Mouse (Mus musculus) kidney, adult 18-20 months (tissue): ENCODE measurements around the gene Mcm2.

Experiments
- DNase-seq: peaks from one replicate; pipeline ENCODE4 v3.0.0; 2021

Gene Mcm2

DNA sequence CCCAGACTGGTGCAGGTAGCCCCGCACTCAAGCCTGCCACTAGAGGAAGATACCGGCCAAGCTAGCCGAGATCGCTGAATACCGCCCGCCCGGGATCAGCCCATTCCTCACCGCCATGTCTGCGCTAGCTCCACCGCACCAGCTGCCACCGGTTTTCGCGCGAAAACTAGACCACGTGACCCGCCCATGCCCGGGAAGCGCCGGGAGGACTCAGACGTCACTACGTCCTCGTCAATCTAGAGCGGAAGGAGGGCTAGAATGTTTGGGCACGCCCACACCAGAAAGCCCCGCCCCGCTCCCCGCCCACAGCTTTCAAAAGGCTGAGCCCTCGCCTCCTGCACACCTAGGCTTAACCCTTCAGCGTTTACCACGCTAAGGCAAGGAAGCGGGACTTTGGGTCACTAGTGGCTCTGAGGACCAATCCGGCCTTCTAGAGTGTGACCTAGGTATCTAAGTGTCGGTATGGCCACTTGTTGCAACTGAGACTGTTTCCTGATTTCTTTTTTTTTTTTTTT is at the start of gene Mcm2:
Gene Mcm2 (minus strand): TSS at position 247 of the 515 bp plus-strand sequence.
- DNase-seq, result peak; percentile 96

DNA sequence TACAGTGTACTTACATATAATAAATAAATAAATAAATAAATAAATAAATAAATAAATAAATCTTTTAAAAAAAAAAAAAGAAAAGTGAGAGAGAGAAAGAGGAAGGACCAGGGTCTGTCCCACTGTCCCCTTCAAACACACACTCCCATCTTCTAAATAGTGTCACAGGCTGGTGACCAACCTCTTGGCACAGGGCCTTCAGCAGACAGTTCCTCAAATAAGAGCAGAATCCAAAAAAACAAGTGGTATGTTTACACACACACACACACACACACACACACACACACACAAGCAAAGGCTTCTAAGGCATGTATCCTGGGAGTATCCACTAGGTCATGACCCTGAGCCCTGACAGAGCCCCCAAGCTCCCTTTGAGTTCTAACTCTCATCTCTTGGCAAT is 49.2 kb upstream of the Mcm2 start:
- no peak for DNase-seq

DNA sequence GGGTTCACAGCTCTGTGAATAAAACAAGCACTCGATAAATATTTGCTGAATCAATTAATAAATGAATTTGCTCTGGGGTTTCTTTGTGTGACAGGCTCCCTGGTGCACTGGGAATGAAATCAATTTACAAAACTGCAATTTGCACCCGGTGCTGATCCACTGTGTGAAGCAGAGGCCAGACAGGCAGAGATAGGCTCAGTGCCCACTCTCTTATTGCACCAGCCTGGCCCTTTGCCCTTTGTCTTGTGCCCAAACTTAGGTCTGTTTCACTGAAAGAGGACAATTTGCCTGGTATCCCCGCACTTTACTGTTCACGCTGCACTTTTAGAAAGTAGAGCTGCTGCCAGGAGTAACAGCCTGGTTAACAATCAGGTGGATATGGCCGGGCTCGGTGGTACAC is 47.9 kb upstream of the Mcm2 start:
- no peak for DNase-seq

DNA sequence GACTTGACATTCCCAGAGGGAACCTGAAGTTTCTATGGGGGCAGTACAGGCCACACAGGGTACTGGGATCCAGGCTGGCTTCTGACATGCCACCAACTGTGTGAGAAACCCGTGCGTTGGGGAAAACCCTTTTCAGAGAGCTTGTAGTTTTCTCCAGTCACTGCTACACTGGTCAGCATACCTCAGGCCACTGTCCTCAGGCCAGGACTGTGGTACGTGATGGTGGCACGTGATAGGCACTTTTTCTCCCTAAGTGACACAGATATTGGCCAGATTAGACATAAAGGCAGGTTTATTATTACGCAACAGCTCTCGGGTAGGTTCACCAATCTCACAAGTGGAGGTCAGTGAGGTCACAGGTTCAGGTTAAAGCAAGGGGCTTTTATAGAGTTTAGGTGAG is 45.1 kb upstream of the Mcm2 start:
- DNase-seq, result no peak

DNA sequence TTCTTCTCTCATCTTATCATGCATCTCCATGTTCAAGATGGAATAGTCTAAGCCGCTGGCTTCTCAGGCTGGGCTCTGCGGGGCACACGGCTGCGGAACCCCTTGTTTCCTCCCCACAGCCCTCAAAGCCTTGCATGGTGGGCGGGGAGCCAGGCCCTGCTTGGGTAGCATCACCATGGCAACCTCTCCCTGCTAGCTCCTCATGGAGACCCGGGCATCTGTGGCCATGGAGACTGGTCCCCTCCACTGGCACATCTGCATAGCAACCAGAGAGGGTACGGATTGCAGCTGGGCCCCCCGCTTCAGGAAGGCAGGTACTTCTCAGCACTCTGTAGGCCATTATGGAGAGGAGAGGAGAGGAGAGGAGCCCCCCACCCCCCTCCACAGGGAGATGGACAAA is 44.0 kb upstream of the Mcm2 start:
- no peak for DNase-seq

DNA sequence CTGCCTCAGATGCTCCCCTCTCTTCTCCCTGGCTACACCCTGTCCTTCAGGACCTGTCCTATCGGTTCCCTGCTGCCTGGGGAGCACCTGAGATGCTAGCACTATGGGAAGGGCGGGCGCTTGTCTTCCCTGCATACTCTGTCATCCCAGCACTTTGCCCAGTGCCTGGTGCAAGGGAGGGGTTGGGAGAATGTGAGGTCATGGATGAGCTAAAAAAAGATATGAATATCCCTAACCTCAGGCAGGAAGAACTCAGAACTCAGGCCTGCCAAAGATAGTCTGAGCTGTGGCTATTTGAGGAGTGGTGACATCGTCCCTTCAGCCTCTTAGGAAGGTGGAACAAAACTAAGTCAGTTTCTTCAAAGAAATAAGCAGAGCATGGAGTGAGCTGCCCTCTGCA is 43.0 kb upstream of the Mcm2 start:
- DNase-seq, result no peak

DNA sequence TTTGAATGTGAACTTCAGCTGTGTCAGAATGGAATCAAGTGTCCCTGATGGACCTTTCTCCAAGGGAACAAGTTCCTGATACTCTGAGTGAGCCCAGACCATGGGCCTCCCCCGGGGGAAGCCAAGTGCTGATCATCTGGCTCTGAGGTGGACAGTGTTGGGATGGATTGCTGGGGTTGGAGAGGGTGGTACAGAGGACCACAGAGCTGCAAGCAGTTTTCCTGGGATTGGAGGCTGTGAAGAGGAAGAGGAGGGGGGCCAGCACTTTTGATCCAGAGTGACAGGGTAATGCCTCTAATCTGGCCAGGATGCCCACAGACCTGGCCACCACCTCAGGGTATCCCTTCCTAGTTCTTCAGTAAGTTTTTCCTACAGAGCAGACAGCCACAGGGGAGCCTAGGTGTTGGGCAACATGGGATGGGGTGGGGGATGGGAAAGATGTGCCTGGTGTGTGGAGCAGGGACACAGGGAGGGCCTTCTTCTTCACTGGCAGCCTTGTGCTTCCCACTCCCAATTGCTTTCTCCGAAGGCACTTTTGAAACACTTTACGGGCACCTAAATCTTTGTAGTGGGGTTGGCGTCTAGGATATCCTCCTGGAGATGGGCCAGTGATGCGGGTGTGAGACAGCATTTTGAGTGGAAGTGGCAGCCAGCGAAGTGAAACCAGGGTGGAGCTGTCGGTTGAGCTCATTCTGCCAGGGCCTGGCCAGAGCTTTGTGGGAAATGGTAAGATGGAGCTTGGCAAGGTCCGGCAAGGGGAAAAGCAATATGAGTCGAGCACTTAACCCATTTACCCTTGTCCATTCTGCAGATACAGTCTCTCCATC is 41.7 kb upstream of the Mcm2 start:
- no peak for DNase-seq

DNA sequence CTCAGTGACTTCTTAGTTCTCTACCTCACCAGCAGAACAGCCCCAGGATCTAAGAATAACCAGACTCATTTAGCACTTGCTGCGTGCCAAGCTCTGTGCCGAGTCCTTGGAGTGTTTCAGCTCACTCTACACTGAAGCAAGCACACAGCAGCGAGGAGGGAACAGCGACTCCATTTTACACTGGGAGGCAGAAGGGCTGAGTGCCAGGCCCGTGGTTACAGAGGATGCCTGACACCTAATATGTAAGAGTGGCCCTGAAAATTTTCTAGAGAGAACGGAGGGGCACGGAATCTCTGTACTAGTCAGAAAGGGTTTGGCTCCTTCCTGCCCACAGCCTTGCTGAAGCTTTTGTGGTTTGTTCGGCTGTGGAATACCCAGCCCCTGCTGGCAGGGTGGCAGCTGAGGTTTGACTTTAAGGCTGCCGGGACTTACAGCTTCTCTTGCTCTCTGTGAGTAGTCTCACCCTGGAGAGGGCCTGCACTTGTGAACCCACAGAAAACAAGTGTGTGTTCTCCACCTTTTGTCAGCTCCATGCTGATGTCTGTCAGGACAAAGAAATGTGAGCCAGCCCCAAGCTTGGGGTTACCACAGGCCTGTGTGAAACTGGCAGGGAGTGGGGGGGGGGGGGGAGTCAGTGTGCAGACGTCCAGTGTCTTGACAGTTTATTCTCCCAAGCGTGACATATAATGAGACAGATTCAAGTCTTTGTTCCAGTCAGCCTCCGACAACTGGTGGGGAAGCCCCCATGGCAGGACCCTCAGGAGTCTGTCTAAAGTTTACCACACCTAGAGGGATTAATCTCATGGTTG is 40.9 kb upstream of the Mcm2 start:
- no peak for DNase-seq

DNA sequence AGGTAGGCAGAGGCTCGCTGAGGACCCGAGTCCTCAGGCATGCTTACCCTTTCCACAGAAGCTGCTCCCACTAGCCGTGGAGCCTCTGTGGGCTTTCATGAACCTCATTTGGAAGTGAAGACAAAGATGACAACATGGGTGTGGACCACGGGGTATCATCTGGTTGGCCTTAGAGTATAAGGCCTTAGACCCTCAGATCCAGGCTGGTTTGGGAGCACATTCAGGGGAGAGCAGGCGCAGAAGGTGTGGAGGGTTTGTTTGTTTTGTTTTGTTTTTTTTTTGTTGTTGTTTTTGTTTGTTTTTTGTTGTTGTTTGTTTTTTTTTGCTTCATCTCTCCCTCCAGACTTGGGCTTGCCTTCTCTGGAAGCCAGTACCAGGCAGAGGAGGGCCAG is 40.1 kb upstream of the Mcm2 start:
- DNase-seq, result no peak

DNA sequence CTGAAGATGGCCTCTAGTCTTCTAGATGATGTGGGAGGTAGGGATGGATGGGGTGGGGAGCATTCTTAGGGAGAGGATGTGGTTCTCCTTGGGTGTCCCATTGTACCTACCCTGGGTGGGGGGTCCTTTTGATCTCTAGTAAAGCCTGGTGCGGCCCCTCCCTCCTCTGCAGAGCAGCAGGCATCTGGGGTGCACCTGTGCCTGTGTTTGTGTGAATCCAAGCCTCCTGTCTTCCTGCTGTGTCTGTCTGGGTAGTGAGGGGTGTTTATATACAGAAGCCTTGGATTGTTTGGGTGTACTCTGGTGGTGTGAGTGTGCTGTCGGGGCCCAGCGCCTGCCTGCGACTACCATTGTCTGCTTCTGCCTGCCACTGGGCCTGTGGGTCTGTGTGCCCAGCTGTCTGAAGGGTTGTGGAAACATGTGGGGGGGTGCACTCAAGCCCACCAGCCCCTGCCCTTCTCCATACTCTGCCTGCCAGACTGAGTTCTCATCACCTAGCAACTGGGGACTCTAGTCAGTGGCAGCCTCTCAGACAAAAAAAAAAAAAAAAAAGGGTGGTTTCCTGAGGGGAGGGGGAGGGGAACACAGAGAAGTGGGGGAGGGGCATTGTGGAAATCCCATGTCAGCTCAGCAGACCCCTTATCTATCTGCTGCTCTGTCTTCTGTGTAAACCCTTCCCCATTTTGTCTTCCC is 39.5 kb upstream of the Mcm2 start:
- DNase-seq, result no peak

DNA sequence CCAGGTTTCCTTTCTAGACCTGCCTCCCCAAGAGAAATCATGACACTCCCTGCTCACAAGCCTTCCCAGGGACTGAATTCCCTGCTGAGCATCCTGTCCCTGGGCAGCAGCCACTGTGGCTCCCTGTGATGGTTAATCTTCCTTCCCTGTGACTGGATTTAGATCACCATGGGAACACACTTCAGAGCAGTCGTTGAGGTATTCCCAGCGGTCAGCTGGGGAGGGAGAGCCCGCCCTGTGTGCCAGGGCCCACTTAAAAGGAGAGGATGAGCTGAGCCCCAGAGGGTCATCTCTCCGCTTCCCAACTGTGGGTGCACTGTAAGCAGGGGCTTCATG is 38.6 kb upstream of the Mcm2 start:
- DNase-seq, result no peak

DNA sequence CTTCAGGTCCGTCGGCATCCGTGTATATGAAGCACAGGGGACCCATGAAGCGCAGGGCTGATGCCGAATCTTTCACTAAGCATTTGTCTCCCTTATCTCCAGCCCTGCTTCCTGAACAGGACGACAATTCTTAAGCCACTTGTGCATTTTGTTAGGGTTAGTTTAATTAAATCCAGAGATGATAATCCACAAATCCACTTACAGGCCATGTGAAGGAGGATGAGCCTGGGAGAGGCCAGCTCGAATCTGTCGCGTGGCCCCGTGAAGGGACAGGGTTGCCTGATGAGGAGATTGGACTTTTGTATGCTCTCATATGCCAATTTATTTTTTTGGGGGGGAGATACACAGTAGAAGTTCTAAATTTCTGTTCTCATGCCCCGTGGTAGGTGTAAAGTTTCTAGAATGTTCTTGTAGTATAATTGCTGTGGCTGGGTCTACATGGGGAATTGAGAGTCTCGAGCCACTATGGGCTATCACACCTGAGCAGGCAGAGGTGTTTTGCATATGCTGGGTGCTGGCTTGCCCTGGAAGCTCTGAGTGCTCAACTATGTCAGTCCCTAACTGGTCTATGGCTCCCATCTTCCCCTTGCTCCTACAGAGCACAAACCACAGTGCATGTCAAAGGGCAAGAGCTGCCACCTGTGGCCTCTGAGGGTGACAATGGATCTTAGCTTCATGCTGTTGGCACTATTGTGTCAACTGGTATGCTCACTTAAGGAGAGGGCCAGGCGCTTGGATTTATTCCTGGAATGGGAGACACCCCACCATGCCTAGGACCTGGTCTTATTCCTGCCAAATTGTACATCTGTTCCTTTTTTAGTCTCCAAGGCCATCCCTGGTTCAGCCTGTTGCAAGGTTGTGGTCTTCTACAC is 38.0 kb upstream of the Mcm2 start:
- DNase-seq, result no peak

DNA sequence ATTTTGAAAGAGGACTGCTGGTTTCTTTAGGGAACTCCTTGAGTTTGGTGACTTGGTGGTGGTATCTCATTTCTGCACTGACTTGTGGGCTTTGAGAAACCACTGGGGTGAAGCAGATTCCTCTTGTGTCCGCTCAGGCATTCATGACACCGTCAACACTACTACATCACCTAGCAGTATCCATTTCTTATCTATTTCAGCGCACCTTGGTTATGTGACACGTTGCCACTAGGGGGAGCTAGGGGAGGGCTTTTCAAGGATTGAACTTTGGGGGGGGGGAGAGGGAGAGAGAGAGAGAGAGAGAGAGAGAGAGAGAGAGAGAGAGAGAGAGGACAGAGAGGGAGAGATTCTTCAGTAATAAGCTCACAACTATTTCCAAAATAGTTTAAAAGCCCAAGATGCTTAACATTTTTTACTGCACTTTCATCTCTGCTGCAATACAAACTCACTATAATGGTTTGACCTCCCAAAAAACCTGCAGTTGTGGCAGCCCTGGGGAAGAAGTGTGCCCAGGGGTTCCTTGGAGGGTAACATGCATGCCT is 37.2 kb upstream of the Mcm2 start:
- peak; percentile 37 for DNase-seq

DNA sequence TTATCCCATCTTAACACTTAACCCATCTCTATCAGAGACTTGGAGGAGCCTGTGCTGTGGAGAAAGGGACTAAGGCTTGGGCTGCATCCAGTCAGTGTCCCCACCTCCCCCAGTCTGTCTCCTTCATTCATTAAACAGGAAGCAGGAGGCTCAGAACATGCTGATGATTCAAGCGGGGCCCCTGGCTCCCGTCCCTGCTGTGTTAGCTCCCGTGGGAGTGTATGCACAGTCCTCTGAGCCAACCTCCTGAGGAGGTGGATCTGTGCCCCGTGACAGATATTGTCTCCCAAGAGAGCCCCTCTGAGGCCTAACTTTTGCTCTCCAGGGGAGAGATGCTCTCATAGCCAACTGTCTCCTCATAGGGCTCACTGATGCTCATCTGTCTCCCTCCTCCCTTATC is 36.2 kb upstream of the Mcm2 start:
- no peak for DNase-seq

DNA sequence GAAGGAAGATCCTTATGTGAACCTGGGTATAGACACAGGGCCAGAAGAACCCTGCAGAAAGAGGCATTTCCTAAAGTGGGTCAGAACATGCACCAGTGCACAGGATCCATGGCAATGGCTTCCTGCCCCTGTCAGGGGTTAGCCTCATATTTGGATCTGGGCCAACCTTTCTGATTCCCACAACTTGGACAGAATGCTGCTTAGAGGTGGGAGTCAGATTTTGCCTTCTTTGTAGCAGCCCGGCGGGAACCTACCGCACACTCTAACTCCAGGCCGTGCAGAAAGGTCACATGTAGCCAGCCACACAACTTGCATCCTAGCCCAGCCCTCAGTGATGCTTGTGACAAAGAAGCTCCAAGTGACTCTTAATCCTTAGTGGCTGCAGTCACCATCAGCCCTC is 35.6 kb upstream of the Mcm2 start:
- DNase-seq, result no peak

DNA sequence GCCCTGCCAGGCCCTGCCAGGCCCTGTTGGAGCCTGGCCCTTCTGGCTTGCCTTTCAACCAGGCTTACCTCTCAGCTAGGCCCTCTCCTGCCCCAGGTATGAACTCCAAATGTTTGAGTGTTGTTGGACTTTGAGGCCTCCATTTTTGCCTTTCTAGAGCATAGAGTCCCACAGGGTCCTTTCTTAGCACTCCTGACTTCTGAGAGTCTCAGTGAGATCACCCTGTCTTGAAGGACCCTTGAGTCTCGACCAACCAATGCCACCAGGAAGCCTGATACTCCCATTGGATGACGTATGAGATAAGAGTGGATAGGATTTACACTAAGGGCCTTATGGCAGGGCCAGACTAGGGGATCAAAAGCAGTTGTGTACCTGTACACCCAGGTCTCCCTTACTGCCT is 32.9 kb upstream of the Mcm2 start:
- DNase-seq, result no peak

DNA sequence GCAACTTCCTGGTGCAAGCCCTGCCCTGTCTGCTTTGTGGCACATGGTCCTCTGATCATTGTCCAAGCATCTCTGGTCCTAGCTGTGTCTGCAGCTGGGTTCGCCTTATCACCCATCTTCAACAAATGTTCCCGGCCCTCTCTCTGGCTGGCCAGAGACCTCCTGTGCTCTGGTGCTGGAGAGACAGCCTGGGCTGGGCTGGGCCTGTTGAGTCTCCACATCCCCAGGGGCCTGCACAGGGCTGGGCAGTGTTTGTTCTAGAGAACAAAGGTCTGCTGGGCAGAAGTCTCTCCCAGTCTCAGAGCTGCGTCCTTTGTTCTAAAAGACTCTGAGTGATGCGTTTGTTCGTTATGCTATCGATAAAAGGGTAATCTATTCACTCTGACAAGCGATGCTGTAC is 31.5 kb upstream of the Mcm2 start:
- no peak for DNase-seq

DNA sequence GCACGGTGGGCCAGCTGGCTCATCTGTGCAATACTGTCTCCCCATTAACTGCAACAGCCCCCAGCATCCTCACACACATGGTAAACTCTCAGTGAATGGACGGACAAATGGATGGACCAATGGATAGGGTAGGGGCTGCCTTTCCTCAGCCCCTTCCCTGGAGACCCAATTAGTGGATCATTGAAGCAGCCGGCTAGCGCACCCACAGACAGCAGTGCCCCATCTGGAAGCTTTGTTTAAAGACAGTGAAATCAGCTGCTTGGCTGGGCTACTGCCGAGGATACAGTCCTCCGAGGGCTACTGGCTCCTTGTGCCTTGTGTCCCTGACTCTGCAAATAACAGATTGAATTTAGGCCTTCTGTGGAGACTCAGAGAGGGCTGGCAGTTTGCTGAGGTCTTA is 30.9 kb upstream of the Mcm2 start:
- no peak for DNase-seq

DNA sequence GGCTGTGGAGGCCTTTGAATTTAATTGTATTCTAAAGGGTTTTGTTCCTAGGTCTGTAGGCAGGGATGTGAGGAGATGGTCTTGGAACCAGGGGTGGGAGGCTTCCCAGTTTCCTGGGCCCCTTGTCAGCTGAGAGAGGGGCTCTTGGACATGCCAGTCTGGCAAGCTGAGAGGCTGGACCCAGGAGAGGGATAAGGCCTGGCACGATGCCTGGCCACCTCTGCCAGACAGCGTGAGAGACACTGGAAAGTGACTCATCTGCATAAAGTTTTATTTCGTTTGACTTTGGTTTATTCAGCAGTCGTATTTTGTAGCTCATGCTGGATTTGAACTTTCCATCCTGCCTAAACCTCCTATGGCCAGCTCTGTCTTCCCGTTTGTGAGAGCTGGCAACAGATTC is 30.0 kb upstream of the Mcm2 start:
- DNase-seq, result no peak

DNA sequence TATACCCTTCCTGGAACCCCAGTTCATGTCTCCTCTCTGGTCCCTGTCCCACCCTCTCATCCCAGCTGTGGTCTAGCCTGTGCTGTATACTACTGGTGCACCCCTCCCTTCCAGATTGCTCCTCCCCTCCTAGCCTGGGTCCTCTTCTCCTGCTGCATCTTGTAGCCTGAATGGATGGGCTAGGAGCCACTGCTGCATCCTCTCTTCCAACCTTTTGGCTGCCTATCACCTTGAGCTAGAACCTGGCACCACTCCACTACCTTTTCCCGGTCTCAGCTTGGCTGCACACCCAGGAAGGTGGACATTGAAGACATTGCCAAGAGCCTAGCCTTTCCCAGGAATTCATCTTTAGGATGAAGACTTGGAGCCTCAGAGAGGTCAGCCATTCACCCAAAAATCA is 29.4 kb upstream of the Mcm2 start:
- DNase-seq, result no peak

DNA sequence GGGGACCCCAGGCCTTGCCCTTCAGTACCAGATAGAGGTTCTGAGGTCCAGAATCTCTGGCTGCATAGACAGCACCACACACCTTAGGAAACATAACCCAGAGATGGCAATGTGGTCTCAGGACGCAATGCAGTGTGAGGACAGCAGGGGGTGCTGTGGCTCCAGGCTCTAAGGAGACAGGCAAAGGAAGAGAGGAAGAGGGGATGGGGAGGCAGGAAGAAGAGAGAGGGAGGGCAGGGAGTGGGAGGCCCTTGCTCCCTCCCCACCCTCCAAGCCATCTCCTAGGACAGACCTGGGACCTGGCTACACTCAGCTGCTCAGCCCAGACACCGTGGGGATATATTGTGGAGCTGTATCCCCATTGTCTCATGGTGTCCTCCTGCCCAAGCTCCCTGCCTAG is 29.0 kb upstream of the Mcm2 start:
- peak; percentile 84 for DNase-seq

DNA sequence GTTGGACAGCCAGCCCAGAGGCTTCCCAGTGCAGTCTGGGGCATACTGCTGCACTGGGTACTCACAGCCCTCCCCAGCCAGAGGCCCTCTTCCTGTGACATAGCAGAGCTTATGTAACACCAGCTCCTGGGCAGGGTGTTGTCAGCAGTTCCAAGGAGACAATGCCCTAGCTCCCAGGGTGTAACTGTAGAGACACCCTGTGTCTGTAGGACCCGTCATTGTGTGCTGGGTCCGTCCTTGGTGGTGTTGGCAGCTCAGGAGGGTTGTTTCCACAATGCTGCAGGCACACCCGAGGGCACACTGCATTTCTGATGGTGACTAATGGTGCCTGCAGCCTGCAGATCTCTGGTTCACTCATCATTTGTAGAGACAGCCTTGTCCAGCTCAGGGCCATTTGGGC is 28.3 kb upstream of the Mcm2 start:
- peak; percentile 38 for DNase-seq
